Mouse (Mus musculus) activated CD4-positive, CD25-positive, alpha-beta regulatory T cell, adult 4 months (primary cell): ENCODE results near the gene Ints13. TPM values are rescaled to one million over a fixed set of nuclear protein-coding genes. Genes with fewer than 3 reads are reported as not detected.

Experiments used
- polyA plus RNA-seq, 2 experiments: library from polyadenylated mRNA; unstranded; fragments of 100-300 nt; shearing (Covaris generic); gene quantifications; one replicate each; pipeline ENCODE4 v1.2.1; 2017

Gene Ints13
- polyA plus RNA-seq, 2 experiments from 2014 or later = 63.2 to 79.5 TPM

Other genes with a start within 250 kb of the Ints13 start
- 10 to 100 TPM; 69.2 to 77.7 TPM for gene Itpr2, start 75.6 kb downstream of the Ints13 start, polyA plus RNA-seq
- 100 to 1,000 TPM in 1 of 2 experiments, 10 to 100 TPM in 1; 94.8 to 109 TPM for gene Fgfr1op2, start 632 bp downstream of the Ints13 start, polyA plus RNA-seq
- 10 to 100 TPM; 66.6 to 70.2 TPM for gene Med21, start 64.7 kb upstream of the Ints13 start, polyA plus RNA-seq
- gene Tm7sf3, start 65.0 kb upstream of the Ints13 start, polyA plus RNA-seq = 1 to 10 TPM; 2.5 to 4.7 TPM
- 10 to 100 TPM; 17.6 to 23.5 TPM for gene Stk38l, start 147.2 kb upstream of the Ints13 start, polyA plus RNA-seq
- gene Arntl2, start 218.2 kb upstream of the Ints13 start, polyA plus RNA-seq = 10 to 100 TPM; 10.0 to 20.1 TPM